Comparison of ENCODE assay signal across 15 mouse cellular contexts in the genomic region with DNA sequence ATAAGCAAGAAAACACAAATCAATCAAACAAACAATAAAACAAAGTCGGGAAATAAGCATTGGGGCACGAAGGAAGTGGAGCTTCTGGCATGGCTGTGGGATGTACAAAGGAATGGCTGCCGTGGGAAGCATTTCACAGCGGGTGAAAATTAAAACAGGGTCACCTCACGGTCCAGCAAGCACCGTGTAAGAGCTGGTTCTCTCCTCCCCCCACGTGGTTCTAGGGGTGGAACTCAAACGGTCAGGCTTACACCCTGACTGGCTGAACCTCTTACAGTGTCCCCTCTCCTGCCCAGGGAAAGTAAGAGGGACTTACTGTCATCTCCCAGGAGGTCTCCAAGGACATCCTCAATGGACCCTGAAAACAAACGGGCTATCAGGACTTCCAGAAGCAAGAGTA. TPM values are rescaled to one million over a fixed set of nuclear protein-coding genes. Genes with fewer than 3 reads are reported as not detected.
DNase-seq lines count a peak whose midpoint lies in the region; ATAC-seq and TF ChIP-seq lines count a peak whose summit lies in the region.
"Had no signal": no experiment of that assay in that cellular context is flagged by ENCODE, and none has a peak within 500 bp of the region (broad histone marks: within the 10 kb centered on the region; RNA-seq: fewer than 3 reads in every experiment).

No protein-coding gene starts in this region.

- DNase-seq in ES-E14 (ENCODE audit: low read depth, low spot score) = no peak
- DNase-seq in kidney, adult 18-20 months = peak; percentile 43
- DNase-seq in kidney, postnatal 25 days = peak; percentile 60 to 83
- no peak for DNase-seq in frontal cortex, adult 2 months (ENCODE audit: extremely low spot score in 1 of 2, low spot score in 1 of 2)
- DNase-seq in lung, postnatal 4 days = no peak
- DNase-seq in B cell, adult 2 months = no peak
- DNase-seq: adrenal gland, postnatal 36 days; cerebellum, postnatal 36 days; lung, adult 18-20 months; spleen, adult 18-20 months had no signal

- no peak overlapping the region for H3K4me3 ChIP-seq in forebrain, embryonic 13.5 days
- H3K4me3 ChIP-seq in forebrain, embryonic 16.5 days (replicated peaks; ENCODE audit: low read length) = no peak overlapping the region
- peak overlapping the region; percentile 4 to 38; a peak in 2 of 4 replicates for H3K4me3 ChIP-seq in ES-E14 (ENCODE audit: insufficient read depth in 1 of 2, low read depth in 1 of 2, low read length in 2 of 2, poor library complexity in 1 of 2, severe bottlenecking in 1 of 2)
- H3K4me3 ChIP-seq: embryonic facial prominence, embryonic 15.5 days; limb, embryonic 15.5 days had no signal

- no peaks in the 10 kb centered on the region for H3K9me3 ChIP-seq in forebrain, embryonic 13.5 days (replicated peaks)
- no peaks in the 10 kb centered on the region for H3K9me3 ChIP-seq in forebrain, embryonic 16.5 days (ENCODE audit: control insufficient read depth, low read length)
- H3K9me3 ChIP-seq in ES-E14 (ENCODE audit: control insufficient read depth, insufficient read depth, low read depth, low read length) = no peaks in the 10 kb centered on the region
- H3K9me3 ChIP-seq: embryonic facial prominence, embryonic 15.5 days; G1E; limb, embryonic 15.5 days had no signal

- no peak overlapping the region; the same call in 1 of the 2 replicates for H3K27ac ChIP-seq in forebrain, embryonic 13.5 days
- H3K27ac ChIP-seq in forebrain, embryonic 16.5 days (ENCODE audit: low read length) = no peak overlapping the region
- no peak overlapping the region for H3K27ac ChIP-seq in ES-E14 (ENCODE audit: insufficient read depth, low read depth, low read length, poor library complexity, severe bottlenecking)

- no peak for ATAC-seq in forebrain, embryonic 13.5 days
- no peak for ATAC-seq in forebrain, embryonic 16.5 days

- H3K36me3 ChIP-seq in forebrain, embryonic 13.5 days (ENCODE audit: poor library complexity, severe bottlenecking) = peaks cover 74% of the 10 kb centered on the region
- peaks cover 10% of the 10 kb centered on the region for H3K36me3 ChIP-seq in forebrain, embryonic 16.5 days (ENCODE audit: control insufficient read depth, insufficient read depth)
- H3K36me3 ChIP-seq in ES-E14 (ENCODE audit: control insufficient read depth, insufficient read depth, low read length, poor library complexity, severe bottlenecking) = peaks cover 3% of the 10 kb centered on the region; the same call in 1 of the 2 replicates

- 23% methylated on average over 9 of the region's 9 CpGs for WGBS in forebrain, embryonic 13.5 days
- WGBS in forebrain, embryonic 16.5 days = 34% methylated on average over 9 of the region's 9 CpGs

- H3K4me2 ChIP-seq in forebrain, embryonic 13.5 days = 0 out of 2 replicates have a peak overlapping the region, but pooled peaks have one; percentile 4
- H3K4me2 ChIP-seq in forebrain, embryonic 16.5 days (ENCODE audit: low read length) = no peak overlapping the region
- H3K4me2 ChIP-seq: embryonic facial prominence, embryonic 15.5 days; limb, embryonic 15.5 days had no signal

- 0 out of 2 replicates have a peak overlapping the region, but pooled peaks have one; percentile 8 for H3K9ac ChIP-seq in forebrain, embryonic 13.5 days
- H3K9ac ChIP-seq in forebrain, embryonic 16.5 days (replicated peaks; ENCODE audit: low read depth, low read length) = no peak overlapping the region
- H3K9ac ChIP-seq in ES-E14 (ENCODE audit: insufficient read depth, low read depth, low read length, poor library complexity, severe bottlenecking) = no peak overlapping the region
- H3K9ac ChIP-seq: embryonic facial prominence, embryonic 15.5 days; limb, embryonic 15.5 days had no signal

- in situ Hi-C loops in ES-E14 (cut with MboI; ENCODE audit: low sequenced_read_pairs in 2 of 2, unreplicated experiment in 2 of 2) = no loop called here

- no peaks in the 10 kb centered on the region for H3K27me3 ChIP-seq in forebrain, embryonic 13.5 days
- no peaks in the 10 kb centered on the region for H3K27me3 ChIP-seq in forebrain, embryonic 16.5 days (replicated peaks; ENCODE audit: control insufficient read depth, insufficient read depth, low read length)
- H3K27me3 ChIP-seq: embryonic facial prominence, embryonic 15.5 days; limb, embryonic 15.5 days had no signal

- H3K4me1 ChIP-seq in forebrain, embryonic 13.5 days = peaks cover 38% of the 10 kb centered on the region
- peaks cover 19% of the 10 kb centered on the region for H3K4me1 ChIP-seq in forebrain, embryonic 16.5 days (replicated peaks; ENCODE audit: control insufficient read depth, insufficient read depth, low read length)
- H3K4me1 ChIP-seq in ES-E14 (ENCODE audit: control insufficient read depth in 2 of 2, insufficient read depth in 2 of 2, low read length in 2 of 2, poor library complexity in 1 of 2) = peaks cover 5 to 9% of the 10 kb centered on the region in 2 experiments; a peak in 3 of 4 replicates

TF ChIP-seq in ES-E14, 5 proteins besides CTCF, POLR2A, EP300 and RAD21:
- no peak for TF ChIP-seq ZNF384 (IDR thresholded peaks at IDR 0.05; ENCODE audit: low read depth, low read length)
- TF ChIP-seq ZC3H11A (IDR thresholded peaks at IDR 0.05; ENCODE audit: borderline replicate concordance, low read depth, low read length) = no peak
- TF ChIP-seq MAFK (IDR thresholded peaks at IDR 0.05; ENCODE audit: insufficient read depth, low read depth, low read length) = no peak
- no peak for TF ChIP-seq HCFC1 (IDR thresholded peaks at IDR 0.05; ENCODE audit: borderline replicate concordance, insufficient read depth, low read length)
- no peak for TF ChIP-seq CHD2 (IDR thresholded peaks at IDR 0.05; ENCODE audit: low read depth, low read length)

RNA-seq across cellular contexts. Expression of a gene that starts 5.0 kb away (rescaled TPM):
- polyA plus RNA-seq in forebrain, embryonic 13.5 days (2015; fragmentation: Nextera tagmentation; extraction: Ambion mirVana) = 58.5 and 71.5 TPM in 2 replicates
- polyA plus RNA-seq in forebrain, embryonic 16.5 days (2015; fragmentation: Nextera tagmentation; extraction: Ambion mirVana) = 77.4 and 87.4 TPM in 2 replicates
- 29.4 and 32.1 TPM in 2 replicates for total RNA-seq in ES-E14 (2012; rRNA removed)
- polyA plus RNA-seq in frontal cortex, adult 2 months (2012; rRNA removed) = 105 and 124 TPM in 2 replicates

RNA-seq across cellular contexts. Expression of a gene that starts 24.3 kb away (rescaled TPM):
- 79.8 and 86.1 TPM in 2 replicates for polyA plus RNA-seq in forebrain, embryonic 13.5 days (2015; fragmentation: Nextera tagmentation; extraction: Ambion mirVana)
- 65.3 and 75.2 TPM in 2 replicates for polyA plus RNA-seq in forebrain, embryonic 16.5 days (2015; fragmentation: Nextera tagmentation; extraction: Ambion mirVana)
- 81.1 and 81.3 TPM in 2 replicates for total RNA-seq in ES-E14 (2012; rRNA removed)
- 36.1 and 44.3 TPM in 2 replicates for polyA plus RNA-seq in frontal cortex, adult 2 months (2012; rRNA removed)

RNA-seq across cellular contexts. Expression of a gene that starts 32.1 kb away (rescaled TPM):
- 1.2 and 1.6 TPM in 2 replicates for polyA plus RNA-seq in forebrain, embryonic 13.5 days (2015; fragmentation: Nextera tagmentation; extraction: Ambion mirVana)
- 2.0 TPM in 2 replicates for polyA plus RNA-seq in forebrain, embryonic 16.5 days (2015; fragmentation: Nextera tagmentation; extraction: Ambion mirVana)
- total RNA-seq in ES-E14 (2012; rRNA removed) = 0.31 and 0.42 TPM in 2 replicates
- polyA plus RNA-seq in frontal cortex, adult 2 months (2012; rRNA removed) = 6.2 and 6.3 TPM in 2 replicates
- polyA plus RNA-seq: G1E had no signal

RNA-seq across cellular contexts. Expression of a gene that starts 35.7 kb away (rescaled TPM):
- 75.3 and 81.6 TPM in 2 replicates for polyA plus RNA-seq in forebrain, embryonic 13.5 days (2015; fragmentation: Nextera tagmentation; extraction: Ambion mirVana)
- 69.9 and 92.8 TPM in 2 replicates for polyA plus RNA-seq in forebrain, embryonic 16.5 days (2015; fragmentation: Nextera tagmentation; extraction: Ambion mirVana)
- total RNA-seq in ES-E14 (2012; rRNA removed) = 17.0 and 19.1 TPM in 2 replicates
- 50.9 and 51.0 TPM in 2 replicates for polyA plus RNA-seq in frontal cortex, adult 2 months (2012; rRNA removed)

RNA-seq across cellular contexts. Expression of a gene that starts 35.8 kb away (rescaled TPM):
- polyA plus RNA-seq in forebrain, embryonic 13.5 days (2015; fragmentation: Nextera tagmentation; extraction: Ambion mirVana) = 35.0 and 43.3 TPM in 2 replicates
- 62.8 and 63.3 TPM in 2 replicates for polyA plus RNA-seq in forebrain, embryonic 16.5 days (2015; fragmentation: Nextera tagmentation; extraction: Ambion mirVana)
- total RNA-seq in ES-E14 (2012; rRNA removed) = 11.2 and 16.5 TPM in 2 replicates
- polyA plus RNA-seq in frontal cortex, adult 2 months (2012; rRNA removed) = 119 and 129 TPM in 2 replicates

Comparison
In these comparisons a context has a peak if more than half of its experiments do, and no peak if none do; other contexts are left out.
1. H3K4me3 ChIP-seq: peak in ES-E14 (2 of 2); none in forebrain, embryonic 13.5 days (single experiment) and forebrain, embryonic 16.5 days (single experiment).
2. DNase-seq: peak in kidney, adult 18-20 months (single experiment) and kidney, postnatal 25 days (2 of 2); none in ES-E14 (single experiment), frontal cortex, adult 2 months (0 of 2), lung, postnatal 4 days (0 of 2) and B cell, adult 2 months (0 of 2).